Mouse (Mus musculus) brain, embryonic 18.5 days (tissue): ENCODE measurements around the gene Cd27.

Experiments used
- DNase-seq: peaks from one replicate; pipeline ENCODE4 v3.0.0-alpha.2; 2012; ENCODE audit warnings: low read depth, low spot score

Gene Cd27

GRCm38 (mm10) chr6:125244551-125244950 lies 7.7 kb upstream of the Cd27 start:
- no peak for DNase-seq

- no peak for DNase-seq
Measured at GRCm38 (mm10) chr6:125241566-125241965, 4.8 kb upstream of the Cd27 start.

- DNase-seq: no peak
Measured at GRCm38 (mm10) chr6:125240617-125241016, 3.8 kb upstream of the Cd27 start.

GRCm38 (mm10) chr6:125239547-125239946 lies 2.7 kb upstream of the Cd27 start:
- DNase-seq: no peak

- DNase-seq: no peak
Measured at GRCm38 (mm10) chr6:125238396-125238795, 1.6 kb upstream of the Cd27 start.

- DNase-seq: no peak
Measured at GRCm38 (mm10) chr6:125237421-125237820, 611 bp upstream of the Cd27 start.

- no peak for DNase-seq
Measured at GRCm38 (mm10) chr6:125236341-125236740, 469 bp downstream of the Cd27 start.

- DNase-seq: no peak
Measured at GRCm38 (mm10) chr6:125234520-125234828, 2.3 kb downstream of the Cd27 start.

- no peak for DNase-seq
Measured at GRCm38 (mm10) chr6:125233816-125234519, 2.8 kb downstream of the Cd27 start.

- DNase-seq: no peak
Measured at GRCm38 (mm10) chr6:125232516-125232915, 4.3 kb downstream of the Cd27 start.

- DNase-seq: no peak
Measured at GRCm38 (mm10) chr6:125232045-125232437, 4.8 kb downstream of the Cd27 start.

- peak; percentile 26 for DNase-seq
Measured at GRCm38 (mm10) chr6:125231117-125232044, 5.4 kb downstream of the Cd27 start, which contains the start of gene Tapbpl. Gene Tapbpl (minus strand): TSS chr6:125231860.

GRCm38 (mm10) chr6:125230571-125230970 lies 6.2 kb downstream of the Cd27 start:
- DNase-seq: no peak

GRCm38 (mm10) chr6:125225518-125226115 lies 11.2 kb downstream of the Cd27 start:
- DNase-seq: no peak

GRCm38 (mm10) chr6:125222577-125222976 lies 14.2 kb downstream of the Cd27 start:
- no peak for DNase-seq

GRCm38 (mm10) chr6:125222146-125222545 lies 14.7 kb downstream of the Cd27 start:
- DNase-seq: no peak

- no peak for DNase-seq
Measured at GRCm38 (mm10) chr6:125221115-125221745, 15.6 kb downstream of the Cd27 start.

GRCm38 (mm10) chr6:125218963-125219362 lies 17.8 kb downstream of the Cd27 start:
- DNase-seq: no peak

GRCm38 (mm10) chr6:125217899-125218298 lies 18.9 kb downstream of the Cd27 start:
- DNase-seq: no peak

- no peak for DNase-seq
Measured at GRCm38 (mm10) chr6:125216898-125217297, 19.9 kb downstream of the Cd27 start.

- peak; percentile 93 for DNase-seq
Measured at GRCm38 (mm10) chr6:125215148-125215954, 21.5 kb downstream of the Cd27 start, which contains the start of gene Vamp1. Gene Vamp1 (plus strand): TSS chr6:125215551.
